Mouse (Mus musculus): ENCODE results near the gene Atp13a2. TPM values are rescaled to one million over a fixed set of nuclear protein-coding genes. Genes with fewer than 3 reads are reported as not detected.

The Atp13a2 gene
- total RNA-seq, 2 experiments from 2014 or later, result 206 to 215 TPM

GRCm38 (mm10) chr4:141030541-141031206 lies 44.0 kb downstream of the Atp13a2 start:
- DNase-seq (ENCODE audit: low spot score in 2 of 2), result no peak

DNA sequence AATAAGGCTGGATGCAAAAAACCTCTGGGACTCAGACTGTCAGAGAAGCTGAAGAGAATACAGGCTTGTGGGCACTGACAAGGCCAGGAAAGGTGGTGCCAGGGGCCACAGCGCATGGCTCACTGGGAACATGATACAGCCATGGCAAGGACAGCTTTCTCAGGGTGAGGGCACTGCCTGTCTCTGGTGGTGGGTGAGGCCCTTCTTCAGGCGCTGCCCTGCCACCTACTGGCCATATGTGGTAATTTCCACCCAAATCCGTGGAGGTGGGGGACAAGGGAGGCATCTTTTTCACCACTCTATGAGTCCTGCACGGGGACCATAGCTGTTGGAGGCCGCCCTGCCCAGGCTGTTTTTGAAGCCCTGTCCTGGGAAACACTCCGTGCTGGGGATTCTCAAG lies 45.1 kb downstream of the Atp13a2 start:
- DNase-seq (ENCODE audit: low spot score in 2 of 2), result peak; percentile 78 to 81

- no peak for DNase-seq (ENCODE audit: low spot score in 2 of 2)
These were observed 47.2 kb downstream of the Atp13a2 start for GRCm38 (mm10) chr4:141033606-141034549.

DNA sequence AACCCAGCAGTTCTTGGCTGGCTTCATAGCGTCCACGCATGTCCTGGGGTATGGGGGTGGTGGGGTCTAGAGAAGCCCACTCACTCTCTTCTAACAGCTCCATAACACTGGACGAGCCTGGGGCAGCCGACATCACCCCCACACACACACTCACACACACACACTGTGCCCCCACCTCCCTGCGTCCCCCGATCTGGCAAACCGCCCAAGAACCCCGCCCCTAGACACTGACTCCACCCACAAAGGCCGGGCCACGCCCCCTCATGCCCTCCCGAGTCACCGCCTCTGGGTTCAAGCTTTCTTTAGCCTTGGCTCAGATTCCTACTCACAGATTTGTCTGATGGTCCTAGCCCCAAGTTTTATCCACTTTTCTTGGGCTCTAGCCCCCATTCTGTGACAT lies 54.4 kb downstream of the Atp13a2 start:
- no peak for DNase-seq (ENCODE audit: low spot score in 2 of 2)

GRCm38 (mm10) chr4:141044816-141045215 lies 58.1 kb downstream of the Atp13a2 start:
- peak; percentile 61 to 67 for DNase-seq (ENCODE audit: low spot score in 2 of 2)

GRCm38 (mm10) chr4:141048810-141049475 lies 62.3 kb downstream of the Atp13a2 start:
- no peak for DNase-seq (ENCODE audit: low spot score in 2 of 2)

GRCm38 (mm10) chr4:141049476-141049835 lies 62.8 kb downstream of the Atp13a2 start:
- peak; percentile 40 to 67 for DNase-seq (ENCODE audit: low spot score in 2 of 2)

- no peak for DNase-seq (ENCODE audit: low spot score in 2 of 2)
These were observed 65.8 kb downstream of the Atp13a2 start for GRCm38 (mm10) chr4:141052442-141052841.

DNA sequence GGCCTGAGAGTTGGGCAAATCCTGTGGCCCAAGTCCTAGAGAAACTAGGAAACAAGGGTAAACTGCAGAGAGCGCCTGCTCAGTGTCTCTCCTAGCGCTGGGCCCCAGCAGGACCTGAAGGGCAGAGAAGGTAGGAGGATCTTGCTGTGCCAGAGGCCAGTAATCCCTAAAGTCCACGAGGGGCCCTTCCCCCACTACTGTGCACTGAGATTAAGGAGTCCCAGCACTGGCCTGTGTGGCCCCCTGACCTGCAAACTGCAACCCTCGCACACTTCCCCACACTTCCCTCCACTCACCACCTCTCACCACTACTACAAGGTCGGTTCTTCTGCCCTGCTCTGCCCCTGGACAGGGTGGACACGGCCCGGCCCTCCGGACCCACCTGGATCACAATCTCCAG lies 66.5 kb downstream of the Atp13a2 start:
- no peak for DNase-seq (ENCODE audit: low spot score in 2 of 2)

- DNase-seq (ENCODE audit: low spot score in 2 of 2), result peak; percentile 67 to 73
These were observed 67.0 kb downstream of the Atp13a2 start for GRCm38 (mm10) chr4:141053568-141054161.

Other genes with a start within 250 kb of the Atp13a2 start
- gene Padi6, start 244.2 kb upstream of the Atp13a2 start, total RNA-seq (2021), result under 1 TPM in 1 of 2 experiments, not detected in 1; 0.17 TPM
- not detected for gene Padi4, start 212.6 kb upstream of the Atp13a2 start, total RNA-seq (2021)
- gene Padi3, start 176.2 kb upstream of the Atp13a2 start, total RNA-seq (2021), result not detected
- gene Padi1, start 141.1 kb upstream of the Atp13a2 start, total RNA-seq (2021), result not detected
- 10 to 100 TPM; 12.0 to 16.8 TPM for gene Padi2, start 80.5 kb upstream of the Atp13a2 start, total RNA-seq (2021)
- gene Sdhb, start 25.7 kb upstream of the Atp13a2 start, total RNA-seq (2021), result 100 to 1,000 TPM; 190 to 198 TPM
- 10 to 100 TPM; 11.3 to 14.1 TPM for gene Mfap2, start 23.5 kb downstream of the Atp13a2 start, total RNA-seq (2021)
- 10 to 100 TPM; 36.3 to 41.7 TPM for gene Crocc, start 73.7 kb downstream of the Atp13a2 start, total RNA-seq (2021)
- 10 to 100 TPM; 40.9 to 52.0 TPM for gene Necap2, start 91.5 kb downstream of the Atp13a2 start, total RNA-seq (2021)
- gene Spata21, start 101.5 kb downstream of the Atp13a2 start, total RNA-seq (2021), result under 1 TPM; 0.24 to 0.37 TPM
- 10 to 100 TPM; 49.8 to 63.7 TPM for gene Szrd1, start 152.9 kb downstream of the Atp13a2 start, total RNA-seq (2021)
- gene Fbxo42, start 161.0 kb downstream of the Atp13a2 start, total RNA-seq (2021), result 10 to 100 TPM; 22.6 to 24.9 TPM
- gene Rsg1, start 227.1 kb downstream of the Atp13a2 start, total RNA-seq (2021), result 1 to 10 TPM; 2.8 to 3.1 TPM

All from layer of hippocampus, postnatal 14 days (tissue).